Mouse (Mus musculus) brain, embryonic 14.5 days (tissue): ENCODE measurements at regions not wholly inside any gene's neighbourhood (a gene's known extent, or its start where the extent isn't known, plus 50 kb on each side); places are given as distances from the start of the nearest gene placed in this dataset.

Experiments
- CTCF ChIP-seq: fragments of 200-500 bp; IDR thresholded peaks from 2 replicates; pipeline ENCODE4 v1.5.1; 2012; ENCODE audit warnings: inconsistent platforms, mild to moderate bottlenecking, moderate library complexity, borderline replicate concordance; ENCODE audit not compliant: insufficient read depth, insufficient read length; ENCODE audit errors: extremely low read depth
- POLR2A ChIP-seq: fragments of 200-500 bp; IDR thresholded peaks from 2 replicates; pipeline ENCODE4 v1.6.1; 2012; ENCODE audit warnings: mild to moderate bottlenecking, inconsistent platforms, borderline replicate concordance; ENCODE audit not compliant: poor library complexity, insufficient read depth, insufficient read length, severe bottlenecking; ENCODE audit errors: extremely low read depth

DNA sequence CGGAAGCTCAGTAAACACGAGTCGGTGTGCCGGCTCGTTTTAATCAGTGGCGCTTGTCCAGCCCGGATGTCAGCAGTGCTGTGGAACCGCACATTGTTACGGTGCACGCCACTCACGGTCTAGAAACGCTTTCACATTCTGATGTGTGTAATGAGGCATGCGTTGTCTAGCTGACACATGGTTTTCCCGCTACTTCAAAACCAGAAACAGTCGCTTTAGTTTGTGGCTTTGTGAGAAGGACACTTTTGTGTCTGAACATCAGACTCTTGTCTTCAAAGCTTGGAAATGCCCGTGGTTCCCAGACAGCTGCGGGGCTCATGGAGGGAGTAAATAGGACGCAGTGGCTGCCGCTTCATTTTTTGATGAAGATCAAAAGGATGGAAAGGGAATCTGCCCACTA, 77.0 kb upstream of the Lgr5 start:
- no peak for TF ChIP-seq CTCF
- TF ChIP-seq POLR2A: no peak
